Mouse (Mus musculus) layer of hippocampus, adult 8-10 months (tissue): Measurements from ENCODE around the gene Lats2. TPM values are rescaled to one million over a fixed set of nuclear protein-coding genes. Genes with fewer than 3 reads are reported as not detected.

Experiments
- microRNA-seq, 2 experiments: library from miRNA; unstranded; fragments of <30 nt; microRNA quantifications; one replicate each; pipeline ENCODE4 v1.2.0; 2022
- total RNA-seq, 4 experiments: library from RNA; stranded (reverse); gene quantifications; 2 replicates each; pipeline ENCODE4 v1.2.4; 2022

The Lats2 gene
- total RNA-seq, 4 experiments from 2014 or later = 43.6 to 46.3 (median 45.0) TPM

Small RNAs within 50 kb of the gene (microRNA-seq; reads per million reads assigned to microRNA genes)
- gene Mir3077 = 1.9 to 3.3 reads per million in 2 experiments

Other genes with a start within 250 kb of the Lats2 start
- gene Il17d, start 233.6 kb downstream of the Lats2 start, total RNA-seq = 10 to 100 TPM; 10.4 to 12.5 (median 10.9) TPM
- 10 to 100 TPM; 28.5 to 34.4 (median 32.4) TPM for gene Eef1akmt1, start 186.8 kb downstream of the Lats2 start, total RNA-seq
- gene Xpo4, start 93.0 kb downstream of the Lats2 start, total RNA-seq = 10 to 100 TPM; 11.8 to 17.7 (median 14.4) TPM
- gene Gm49361, start 12.3 kb downstream of the Lats2 start, total RNA-seq = 1 to 10 TPM; 2.2 to 4.5 (median 3.4) TPM
- 100 to 1,000 TPM in 1 of 4 experiments, 10 to 100 TPM in 3; 68.5 to 100 (median 78.2) TPM for gene Sap18, start 39.8 kb upstream of the Lats2 start, total RNA-seq
- 1 to 10 TPM in 1 of 4 experiments, under 1 TPM in 3; 0.81 to 2.1 (median 0.92) TPM for gene Ska3, start 67.8 kb upstream of the Lats2 start, total RNA-seq
- 10 to 100 TPM; 57.5 to 69.7 (median 63.6) TPM for gene Mrpl57, start 67.8 kb upstream of the Lats2 start, total RNA-seq
- 10 to 100 TPM; 43.9 to 48.4 (median 46.2) TPM for gene Zdhhc20, start 131.9 kb upstream of the Lats2 start, total RNA-seq
- gene Micu2, start 240.9 kb upstream of the Lats2 start, total RNA-seq = 10 to 100 TPM; 20.2 to 25.7 (median 22.5) TPM